Mouse (Mus musculus): ENCODE results near the gene Polr2l. TPM values are rescaled to one million over a fixed set of nuclear protein-coding genes. Genes with fewer than 3 reads are reported as not detected.

The Polr2l gene
- total RNA-seq, 4 experiments from 2014 or later, result 75.5 to 93.4 (median 84.3) TPM

DNA sequence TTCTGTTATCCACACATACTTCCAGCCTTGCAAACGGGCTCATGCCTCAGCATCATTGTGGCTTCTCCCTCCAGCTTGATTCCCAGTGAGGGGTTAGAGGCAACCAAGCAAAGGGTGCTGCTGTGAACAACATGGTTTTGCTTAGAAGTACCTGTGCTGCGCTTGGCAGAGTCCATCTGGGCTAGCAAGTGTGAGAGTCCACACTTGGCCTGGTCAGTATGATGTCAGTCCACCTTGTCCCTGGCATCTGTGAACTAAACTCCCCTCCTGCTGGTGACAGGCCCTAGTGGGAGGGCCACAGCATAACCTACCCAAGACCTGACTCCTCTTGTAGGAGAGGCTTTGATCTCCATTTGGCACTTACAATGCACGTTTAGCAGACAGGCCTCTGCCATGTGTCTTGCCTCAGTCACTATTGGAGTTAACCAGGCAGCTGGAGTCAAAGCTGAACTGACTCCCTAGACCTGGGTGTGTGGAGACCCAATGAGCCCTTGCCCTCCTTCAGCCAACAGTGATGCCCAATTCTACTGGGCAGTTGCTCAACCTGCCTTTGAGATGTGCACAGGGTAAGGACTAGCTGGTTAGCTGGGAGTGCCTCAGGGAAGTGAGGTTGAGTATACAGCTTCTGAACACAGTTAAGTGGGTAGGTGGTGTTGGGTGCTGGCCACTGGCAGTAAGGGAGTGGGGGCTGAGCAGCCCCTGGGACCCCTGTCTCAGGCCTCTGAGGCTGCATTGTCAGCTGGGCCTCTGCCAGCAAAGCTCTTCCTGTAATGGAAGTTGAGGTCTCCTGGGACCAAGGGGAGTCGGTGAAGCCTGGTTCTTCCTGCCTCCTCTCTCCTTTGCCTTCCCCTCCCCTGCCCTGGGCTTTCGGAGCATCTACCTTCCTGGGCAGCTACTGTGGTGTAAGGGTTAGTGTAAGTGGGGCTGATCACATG, 9.5 kb upstream of the Polr2l start:
- DNase-seq (ENCODE audit: low spot score), result no peak

DNA sequence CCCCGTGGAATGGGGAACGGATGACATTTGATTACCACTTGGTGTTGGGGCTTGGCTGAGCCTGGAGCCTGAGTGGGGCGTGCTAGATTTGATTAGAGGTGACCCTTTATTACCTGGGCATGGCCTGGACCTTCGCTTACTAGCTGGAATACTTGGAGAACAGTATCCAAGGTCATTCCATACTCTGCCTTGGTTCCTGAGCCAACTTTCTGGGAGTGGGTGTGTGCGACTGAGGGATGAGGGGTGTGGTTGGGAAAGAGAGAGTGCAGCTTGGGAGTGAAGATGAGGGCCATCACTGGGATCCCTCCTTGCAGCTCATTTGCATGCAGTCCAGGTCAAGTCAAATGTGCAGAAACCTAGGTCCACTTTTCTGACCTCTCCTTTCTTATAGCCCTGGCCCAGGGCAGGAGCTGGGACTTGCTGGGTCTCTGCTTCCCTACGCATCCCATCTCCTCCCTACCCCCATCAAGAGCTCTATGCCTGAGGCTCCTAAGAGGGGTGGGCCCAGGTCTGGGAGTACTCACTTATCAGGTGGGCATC, 8.3 kb upstream of the Polr2l start:
- no peak for DNase-seq (ENCODE audit: low spot score)

DNA sequence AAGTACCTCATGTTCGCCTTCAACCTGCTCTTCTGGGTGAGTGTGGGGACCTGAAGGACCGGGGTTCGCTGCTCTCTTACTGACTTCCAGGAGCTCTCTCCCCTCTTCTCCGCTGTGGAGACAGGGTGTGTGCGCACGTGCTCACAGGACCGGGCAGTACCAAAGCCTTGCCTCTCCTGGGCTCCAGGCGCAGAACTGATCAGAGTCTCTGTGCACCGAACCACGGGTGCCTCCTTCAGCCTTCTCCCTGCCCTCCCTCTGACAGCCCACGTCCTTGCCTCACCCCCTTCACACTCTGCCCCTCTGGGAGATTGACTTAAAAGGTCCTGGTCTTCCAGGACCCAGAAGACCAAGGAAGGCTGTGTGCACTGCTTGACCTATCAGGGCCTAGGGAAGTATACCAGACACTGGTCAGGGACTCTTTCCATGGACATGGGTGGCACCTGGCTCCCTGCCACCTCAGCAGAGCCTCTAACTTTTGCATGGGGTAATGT, 7.6 kb upstream of the Polr2l start:
- DNase-seq (ENCODE audit: low spot score), result no peak

DNA sequence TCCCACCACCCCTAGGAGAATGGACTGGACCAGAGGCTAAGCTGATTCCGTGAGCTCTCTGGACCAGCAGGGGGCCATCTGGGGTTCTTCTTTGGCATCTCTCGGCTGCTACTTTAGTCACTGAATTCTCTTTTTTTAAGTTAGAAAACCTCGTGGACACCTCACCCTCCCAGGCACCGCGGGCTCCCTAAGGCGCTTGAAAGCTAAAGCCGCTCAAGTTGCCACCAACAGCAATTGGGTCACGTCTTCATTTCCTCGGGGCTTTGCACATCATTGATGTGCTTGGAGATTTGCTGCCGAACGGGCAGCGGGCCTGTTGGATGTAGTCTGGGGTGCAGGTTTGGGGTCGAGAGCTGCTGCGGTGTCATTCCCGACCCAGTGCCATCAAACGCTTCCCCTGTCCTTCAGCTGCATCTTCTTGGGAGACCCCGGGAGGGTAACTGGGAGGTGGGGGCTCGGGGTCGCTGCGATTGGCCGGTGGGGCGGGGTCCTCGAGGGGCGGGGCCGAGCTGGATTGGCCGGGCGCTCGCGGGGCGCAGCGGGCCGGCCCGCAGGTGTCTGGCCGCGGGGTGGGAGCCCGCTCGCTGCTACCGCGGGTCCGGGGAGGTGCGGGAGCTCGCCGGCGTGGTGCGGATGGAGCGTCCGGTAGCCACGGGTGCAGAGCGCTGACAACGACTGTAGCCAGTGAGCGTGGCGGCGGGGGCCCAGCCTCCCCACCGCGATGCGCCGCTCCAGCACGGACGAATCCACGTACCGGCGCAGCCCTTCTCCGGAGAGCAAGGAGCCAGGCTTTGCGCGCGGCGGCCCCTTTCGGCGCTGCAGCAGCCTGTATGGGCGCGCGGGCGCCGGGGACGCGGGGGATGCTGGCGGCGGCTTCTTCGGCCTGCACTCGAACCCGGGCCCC, 6.8 kb upstream of the Polr2l start:
- DNase-seq (ENCODE audit: low spot score), result no peak

DNA sequence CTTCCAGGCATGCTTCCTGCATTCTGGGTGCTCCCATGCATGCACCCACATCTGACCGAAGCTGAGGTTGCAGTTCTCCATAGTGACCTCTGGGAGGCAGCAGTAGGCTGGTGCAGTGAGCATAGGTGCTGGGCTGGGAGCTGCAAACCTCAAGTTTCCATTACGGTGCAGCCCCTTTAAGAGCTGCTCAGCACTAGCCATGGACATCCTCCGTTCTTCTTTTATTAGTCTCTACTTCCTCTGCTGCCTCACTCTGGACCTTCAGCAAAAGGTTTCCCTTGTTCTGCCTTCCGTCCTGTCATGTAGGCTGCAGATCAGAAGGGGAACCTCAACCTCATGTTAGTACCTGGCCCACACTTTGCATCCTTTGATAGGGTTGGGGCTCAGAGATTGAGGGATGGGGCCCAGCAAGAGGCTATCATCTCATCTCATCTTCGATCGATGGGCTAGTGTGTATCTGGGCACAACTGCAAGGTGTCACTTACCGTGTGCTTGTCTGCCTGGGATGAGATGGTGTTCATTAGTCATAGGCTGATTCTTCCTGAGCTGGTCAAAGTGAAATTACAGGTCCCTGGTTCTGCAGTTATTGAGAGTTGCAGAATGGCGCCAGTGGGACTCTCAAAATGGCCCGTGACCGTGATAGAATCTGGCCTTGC, 6.0 kb upstream of the Polr2l start:
- DNase-seq (ENCODE audit: low spot score), result no peak

DNA sequence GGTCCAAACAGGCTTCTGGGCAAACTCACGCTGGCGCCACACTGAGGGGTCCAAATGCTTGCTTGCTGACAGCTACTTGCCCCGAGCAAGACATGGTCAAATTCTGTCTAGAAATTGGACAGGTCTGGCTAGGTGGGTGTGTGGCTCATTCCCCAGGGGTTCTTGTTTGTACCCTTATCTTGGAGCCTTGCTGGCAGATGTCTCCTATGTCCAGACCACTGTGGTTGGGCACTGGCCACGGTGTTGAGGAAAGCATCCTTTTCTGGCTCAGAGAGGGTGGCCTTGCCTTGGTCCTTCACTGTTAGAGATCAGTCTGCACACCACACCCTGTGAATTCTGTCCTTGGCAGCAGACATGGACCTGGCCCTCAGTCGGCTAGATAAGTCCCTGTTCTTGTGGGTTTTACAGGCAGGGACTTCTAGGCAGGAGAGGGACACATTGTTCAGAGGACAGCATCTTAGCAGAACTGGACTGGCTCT, 3.4 kb upstream of the Polr2l start:
- DNase-seq (ENCODE audit: low spot score), result no peak

DNA sequence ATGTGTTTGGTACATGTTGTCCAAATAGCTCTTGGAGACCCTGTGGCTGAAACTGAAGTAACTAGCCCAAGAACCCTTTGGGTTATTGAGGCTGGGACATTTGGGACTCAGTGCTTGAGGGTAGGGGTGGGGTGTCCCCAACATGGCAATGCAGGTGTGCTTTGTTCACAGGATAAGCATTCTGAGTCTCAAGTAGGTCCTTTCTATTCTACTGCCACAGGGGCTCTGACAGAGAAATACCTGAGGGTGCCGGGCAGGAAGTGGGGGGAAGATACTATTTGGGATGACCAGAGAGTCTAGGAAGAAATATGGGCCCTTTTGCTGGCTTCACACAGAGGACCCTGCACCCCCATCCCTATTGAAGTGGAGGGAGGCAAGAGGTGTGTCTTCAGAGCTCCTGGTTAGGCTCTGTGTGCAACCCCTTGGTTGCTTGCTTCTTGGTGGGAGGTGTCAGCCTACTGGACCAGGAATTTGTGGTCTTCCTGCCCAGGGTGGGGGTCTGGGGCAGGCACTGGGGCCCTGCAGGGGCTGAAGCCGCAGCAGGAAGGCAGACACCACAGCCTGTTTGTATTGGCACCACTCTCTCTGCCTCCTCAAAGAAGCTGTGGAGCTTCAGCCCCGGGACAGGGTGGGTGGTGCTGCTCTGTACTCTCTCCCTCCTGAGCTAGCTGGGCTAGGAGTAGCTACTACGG, 2.8 kb upstream of the Polr2l start:
- DNase-seq (ENCODE audit: low spot score), result no peak

DNA sequence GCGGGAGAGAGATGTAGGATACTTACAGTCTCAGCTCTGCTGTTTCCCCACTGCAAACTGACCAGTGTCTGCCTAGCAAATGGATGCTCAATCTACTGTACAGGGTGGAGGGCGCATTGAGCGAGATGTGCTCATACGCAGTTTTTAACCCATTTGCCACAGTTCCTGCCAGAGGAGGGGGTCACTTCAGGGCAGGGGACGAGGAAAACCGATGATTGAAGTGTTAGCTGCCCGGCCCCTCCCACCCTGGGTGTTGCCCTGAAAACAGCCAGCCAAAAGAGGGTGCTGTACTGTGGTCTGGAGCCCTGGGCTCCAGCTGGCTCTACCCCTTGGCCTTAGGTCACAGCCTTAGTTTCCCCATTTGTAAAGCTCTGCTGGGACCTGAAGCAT, 2.0 kb upstream of the Polr2l start:
- DNase-seq (ENCODE audit: low spot score), result no peak

DNA sequence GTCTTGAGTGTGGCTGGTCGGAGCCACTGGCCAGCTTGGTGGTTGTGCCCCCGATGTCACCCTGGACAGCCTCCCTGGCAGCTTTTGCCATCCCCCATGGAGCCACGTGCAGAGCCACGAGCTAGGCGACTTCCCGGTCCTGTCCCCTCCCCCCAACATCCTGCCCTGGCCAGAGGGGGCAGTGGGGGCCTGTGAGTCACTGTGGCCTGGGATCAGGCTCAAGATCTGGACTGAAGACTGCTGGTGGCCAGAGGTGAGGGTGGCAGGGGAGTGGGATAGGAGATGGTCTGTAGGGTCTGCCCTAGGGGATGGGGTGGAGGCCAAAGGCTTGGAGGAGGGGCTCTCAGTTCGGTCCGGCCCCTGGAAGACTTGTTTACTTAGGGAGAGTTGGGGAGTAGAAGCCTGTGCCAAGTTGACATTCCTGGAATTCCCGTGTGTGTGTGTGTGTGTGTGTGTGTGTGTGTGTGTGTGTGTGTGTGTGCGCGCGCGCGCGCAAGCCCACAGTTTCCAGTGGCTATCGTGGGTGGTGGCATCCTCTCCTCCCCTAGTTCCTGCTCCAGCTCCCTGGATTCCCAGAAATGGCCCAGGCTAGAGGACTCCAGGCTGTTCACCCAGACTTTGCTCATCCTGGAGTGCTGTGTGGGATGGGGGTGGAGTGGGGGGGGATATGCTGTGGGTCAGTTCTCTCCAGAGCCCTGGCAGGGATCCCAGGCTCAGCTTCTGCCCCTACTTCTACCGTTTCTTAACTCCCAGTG, 1.5 kb upstream of the Polr2l start:
- peak; percentile 88 for DNase-seq (ENCODE audit: low spot score)

DNA sequence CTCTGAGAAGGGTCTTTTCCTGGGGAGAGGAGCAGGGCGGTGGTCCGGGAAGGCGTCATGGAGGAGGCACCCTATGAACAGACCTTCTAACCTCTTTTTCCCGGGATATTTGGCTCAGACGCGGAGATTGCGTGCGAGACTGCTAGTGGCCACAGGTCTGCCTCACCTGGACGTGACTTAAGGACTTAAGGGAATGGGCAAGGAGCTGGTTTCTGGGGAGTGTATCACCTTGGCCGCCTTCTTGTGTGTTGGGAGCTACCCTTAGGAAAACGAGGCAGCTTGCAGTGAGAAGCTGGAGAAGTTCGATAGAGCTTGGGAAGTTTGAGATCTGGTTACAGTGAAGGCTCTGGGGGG, 850 bp upstream of the Polr2l start:
- DNase-seq (ENCODE audit: low spot score), result no peak

DNA sequence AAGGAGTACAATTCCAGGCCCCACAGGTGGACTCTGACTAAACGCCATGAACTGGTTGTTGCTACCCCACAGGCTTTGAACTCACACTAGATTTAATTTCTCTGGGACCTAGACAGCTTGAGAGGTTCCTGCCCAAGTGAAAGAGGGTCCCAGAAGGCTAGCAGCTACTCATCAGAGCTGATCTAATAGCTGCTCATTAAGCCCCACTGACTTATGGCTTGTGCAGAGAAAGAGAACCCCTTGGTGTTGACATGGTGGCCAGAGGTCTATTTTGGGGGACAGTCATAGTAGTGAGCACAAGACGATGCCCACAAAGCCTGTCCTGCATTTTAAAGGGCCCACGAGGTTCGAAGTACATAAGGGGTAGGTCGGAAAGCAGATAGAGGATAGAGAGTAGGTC, 772 bp downstream of the Polr2l start:
- no peak for DNase-seq (ENCODE audit: low spot score)

DNA sequence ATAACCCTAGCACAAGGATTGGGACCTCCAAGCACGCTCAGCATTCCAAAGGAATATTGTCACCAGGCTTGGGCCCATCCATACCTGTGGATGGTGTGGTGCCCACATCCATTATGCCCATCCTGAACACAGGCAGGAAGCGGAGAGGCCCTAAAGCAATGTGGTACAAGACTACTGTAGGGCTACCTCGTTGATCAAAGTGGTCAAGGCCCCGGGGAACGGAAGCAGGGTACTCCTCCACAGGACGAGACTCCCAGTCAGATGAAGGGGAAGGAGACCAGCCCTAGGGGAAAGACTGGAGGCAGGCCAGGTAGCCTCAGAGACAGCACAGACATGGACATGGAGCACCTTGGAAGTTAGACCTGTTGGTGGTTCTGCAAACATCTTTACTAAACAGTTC, 2.2 kb downstream of the Polr2l start:
- no peak for DNase-seq (ENCODE audit: low spot score)

DNA sequence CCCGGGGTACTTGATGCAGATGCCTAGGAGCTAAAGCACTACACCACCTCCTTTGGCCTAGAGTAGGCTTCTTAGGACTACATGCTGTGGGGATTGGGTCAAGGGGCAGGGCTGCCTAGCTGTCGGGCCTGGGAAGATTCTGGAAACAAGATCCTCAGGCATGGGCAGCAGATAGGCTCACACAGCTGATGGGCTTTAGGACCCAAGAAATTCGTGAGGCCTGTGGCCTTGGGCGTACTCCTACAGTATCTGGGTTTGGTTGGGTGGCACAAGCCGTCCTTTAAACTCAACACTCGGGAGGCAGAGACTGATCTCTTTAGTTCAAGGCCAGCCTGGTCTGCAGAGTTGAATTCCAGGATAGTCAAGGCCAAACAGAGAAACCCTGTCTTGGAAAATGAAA, 2.7 kb downstream of the Polr2l start:
- no peak for DNase-seq (ENCODE audit: low spot score)

DNA sequence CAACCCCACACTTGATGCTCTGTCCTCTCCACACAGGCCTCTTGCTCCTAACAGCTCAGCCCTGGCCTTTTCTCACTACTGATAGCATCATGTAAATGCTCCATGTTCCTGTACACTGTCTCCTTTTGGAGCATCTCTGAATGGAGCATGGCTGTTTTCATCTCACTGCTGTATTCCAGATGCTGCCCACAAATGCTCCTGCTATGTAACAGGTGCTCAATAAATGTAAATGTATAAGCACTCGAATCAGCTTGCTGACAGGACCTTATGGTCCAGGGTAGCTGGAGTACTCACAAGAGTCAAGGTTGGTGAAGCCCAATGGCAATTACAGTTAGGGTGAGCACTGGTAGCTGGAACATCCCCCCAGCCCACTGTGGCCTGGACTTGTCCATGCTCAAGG, 3.7 kb downstream of the Polr2l start:
- DNase-seq (ENCODE audit: low spot score), result no peak

DNA sequence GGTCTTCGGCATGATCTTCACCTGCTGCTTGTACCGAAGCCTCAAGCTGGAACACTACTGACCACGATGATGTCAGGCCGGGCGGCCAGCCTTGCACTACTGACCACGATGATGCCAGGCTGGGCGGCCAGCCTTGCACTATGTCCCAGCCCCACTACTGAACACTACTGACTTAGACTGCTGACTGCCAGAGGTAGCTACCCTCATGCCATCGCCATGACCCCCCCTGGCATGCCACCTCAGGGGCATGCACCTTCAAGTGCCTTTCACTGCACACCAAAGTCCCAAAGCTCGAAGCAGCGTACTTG, 4.3 kb downstream of the Polr2l start:
- DNase-seq (ENCODE audit: low spot score), result no peak

DNA sequence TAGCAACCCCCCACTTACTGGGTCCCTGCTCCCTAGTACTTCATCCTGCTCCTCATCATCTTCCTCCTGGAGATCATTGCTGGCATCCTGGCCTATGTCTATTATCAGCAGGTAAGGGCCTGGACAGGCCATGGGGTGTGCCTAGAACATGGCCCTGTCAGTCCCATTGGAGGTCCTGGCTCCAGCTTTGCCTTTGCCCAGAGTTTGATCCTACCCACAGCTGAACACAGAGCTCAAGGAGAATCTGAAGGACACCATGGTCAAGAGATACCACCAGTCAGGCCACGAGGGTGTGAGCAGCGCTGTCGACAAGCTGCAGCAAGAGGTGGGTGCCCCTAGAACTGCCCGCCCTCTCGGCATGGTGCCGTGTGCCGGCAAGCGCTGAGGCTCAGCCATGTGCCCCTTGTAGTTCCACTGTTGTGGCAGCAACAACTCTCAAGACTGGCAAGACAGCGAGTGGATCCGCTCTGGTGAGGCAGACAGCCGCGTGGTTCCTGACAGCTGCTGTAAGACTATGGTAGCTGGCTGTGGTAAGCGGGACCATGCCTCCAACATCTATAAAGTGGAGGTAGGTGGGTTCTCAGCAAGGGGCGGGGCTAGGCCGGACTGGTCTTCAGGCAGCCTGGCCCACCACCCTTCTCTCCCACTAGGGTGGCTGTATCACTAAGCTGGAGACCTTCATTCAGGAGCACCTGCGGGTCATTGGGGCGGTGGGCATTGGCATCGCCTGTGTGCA, 4.9 kb downstream of the Polr2l start:
- DNase-seq (ENCODE audit: low spot score), result no peak

DNA sequence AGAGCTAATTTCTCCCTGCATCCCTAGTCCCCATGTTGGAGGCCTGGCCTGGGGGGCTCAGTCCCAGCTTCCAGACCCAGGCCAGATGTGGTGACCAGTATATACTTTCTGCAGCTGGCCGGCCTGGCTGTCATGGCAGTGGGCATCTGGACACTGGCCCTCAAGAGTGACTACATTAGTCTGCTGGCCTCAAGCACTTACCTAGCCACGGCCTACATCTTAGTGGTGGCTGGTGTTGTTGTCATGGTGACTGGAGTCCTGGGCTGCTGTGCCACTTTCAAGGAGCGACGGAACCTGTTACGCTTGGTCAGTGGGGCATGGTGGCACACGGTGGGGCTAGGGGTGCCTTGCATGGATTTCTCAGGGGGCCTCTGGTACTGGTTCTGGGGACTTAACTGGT, 5.6 kb downstream of the Polr2l start:
- no peak for DNase-seq (ENCODE audit: low spot score)

DNA sequence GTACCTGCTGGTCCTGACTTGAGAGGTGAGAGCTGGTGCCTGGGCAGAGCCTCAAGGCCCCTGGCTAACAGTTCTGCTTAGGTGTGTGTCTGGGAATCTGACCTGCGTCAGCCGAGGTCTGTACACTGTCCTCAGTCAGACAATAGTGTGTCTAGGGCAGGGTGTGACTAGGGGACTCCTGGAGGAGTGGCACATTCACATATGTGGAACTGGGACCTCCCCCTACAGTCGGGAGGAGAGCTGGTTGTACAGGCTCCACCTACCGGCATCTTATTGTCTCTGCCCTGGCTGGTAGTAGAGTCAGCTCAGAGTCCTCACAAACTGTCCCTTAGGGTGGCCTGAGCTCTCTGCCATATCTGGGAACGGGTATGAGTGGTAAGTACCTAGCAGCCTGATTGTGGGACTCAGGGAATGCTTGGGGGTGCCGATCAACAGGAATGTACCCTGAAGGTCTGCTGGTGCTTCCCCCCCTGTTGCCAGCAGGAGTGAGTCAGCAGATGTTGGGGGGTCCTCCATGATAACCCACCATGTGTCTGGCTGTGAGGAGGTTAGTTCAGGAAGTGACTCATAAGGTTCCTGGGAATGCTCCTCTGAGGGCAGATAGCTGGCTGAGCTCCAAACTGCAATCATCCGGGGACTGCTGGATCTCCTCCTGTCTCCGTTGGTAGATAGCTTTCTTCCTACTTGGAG, 6.3 kb downstream of the Polr2l start:
- peak; percentile 82 for DNase-seq (ENCODE audit: low spot score)

DNA sequence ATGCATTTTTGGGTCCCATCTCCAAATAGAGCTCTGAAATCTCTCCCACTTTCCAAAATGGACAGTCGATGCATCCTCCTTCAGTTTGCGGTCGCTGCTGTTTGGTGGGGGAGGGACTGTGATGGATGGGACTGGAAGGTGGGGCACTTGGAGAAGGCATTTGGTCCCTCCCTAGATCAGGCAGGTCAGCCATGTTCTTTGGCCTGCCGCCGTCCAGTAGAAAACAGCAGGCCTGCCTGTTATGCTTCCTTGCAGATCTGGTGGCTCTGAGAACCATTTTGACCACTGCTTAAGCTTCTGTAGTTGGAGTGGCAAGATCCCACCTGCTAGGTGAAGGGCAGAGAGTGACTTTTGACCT, 6.8 kb downstream of the Polr2l start:
- DNase-seq (ENCODE audit: low spot score), result no peak

Data from heart, adult 8-10 months (tissue).